Mouse (Mus musculus) midbrain, embryonic 13.5 days (tissue): Measurements from ENCODE around the gene Egr2. TPM values are rescaled to one million over a fixed set of nuclear protein-coding genes. Genes with fewer than 3 reads are reported as not detected.
A peak's percentile ranks its signal among the peaks of the same experiment; 100 is the strongest.

Experiments
- ATAC-seq: fragments of 200-750 bp; cut with Nextera tagmentation; 2 replicates; pipeline ENCODE4 v1.8.0; 2017; ENCODE audit warnings: mild to moderate bottlenecking, moderate TSS enrichment, moderate library complexity
- H3K27ac ChIP-seq: fragments of 300-500 bp; sonication (generic); 2 replicates; pipeline ENCODE4 v1.5.1; 2015; ENCODE audit warnings: inconsistent platforms, mild to moderate bottlenecking, moderate library complexity
- H3K27me3 ChIP-seq: fragments of 300-500 bp; sonication (generic); 2 replicates; pipeline ENCODE4 v1.6.1; 2015; ENCODE audit warnings: mild to moderate bottlenecking, inconsistent platforms
- H3K36me3 ChIP-seq: fragments of 300-500 bp; sonication (generic); 2 replicates; pipeline ENCODE4 v1.6.1; 2015; ENCODE audit warnings: mild to moderate bottlenecking, inconsistent platforms
- H3K4me1 ChIP-seq: fragments of 300-500 bp; sonication (generic); replicated peaks from 2 replicates; pipeline ENCODE4 v1.6.1; 2015; ENCODE audit warnings: inconsistent platforms
- H3K4me2 ChIP-seq: fragments of 300-500 bp; sonication (generic); replicated peaks from 2 replicates; pipeline ENCODE4 v1.6.1; 2015; ENCODE audit warnings: moderate library complexity, mild to moderate bottlenecking, inconsistent platforms
- H3K4me3 ChIP-seq: fragments of 300-500 bp; sonication (generic); replicated peaks from 2 replicates; pipeline ENCODE4 v1.5.1; 2015; ENCODE audit warnings: mild to moderate bottlenecking, inconsistent platforms
- H3K9ac ChIP-seq: fragments of 300-500 bp; sonication (generic); replicated peaks from 2 replicates; pipeline ENCODE4 v1.6.1; 2015; ENCODE audit warnings: mild to moderate bottlenecking, inconsistent platforms
- H3K9me3 ChIP-seq: fragments of 300-500 bp; sonication (generic); 2 replicates; pipeline ENCODE4 v1.6.1; 2016; ENCODE audit warnings: mild to moderate bottlenecking, inconsistent platforms
- WGBS: fragments of 180-500 bp; shearing (Covaris S2); methylation state at CpG from one replicate; pipeline ENCODE4 v1.1.7; 2015; 5-methylcytosine and 5-hydroxymethylcytosine counted together
- polyA plus RNA-seq: library from polyadenylated mRNA; unstranded; fragments of >200 nt; fragmentation: Nextera tagmentation; extraction: Ambion mirVana; gene quantifications from 2 replicates; pipeline ENCODE4 v1.2.1, GENCODE M21; 2015

Gene Egr2
- polyA plus RNA-seq, 1 experiment from 2014 or later, result 0.24 TPM

DNA sequence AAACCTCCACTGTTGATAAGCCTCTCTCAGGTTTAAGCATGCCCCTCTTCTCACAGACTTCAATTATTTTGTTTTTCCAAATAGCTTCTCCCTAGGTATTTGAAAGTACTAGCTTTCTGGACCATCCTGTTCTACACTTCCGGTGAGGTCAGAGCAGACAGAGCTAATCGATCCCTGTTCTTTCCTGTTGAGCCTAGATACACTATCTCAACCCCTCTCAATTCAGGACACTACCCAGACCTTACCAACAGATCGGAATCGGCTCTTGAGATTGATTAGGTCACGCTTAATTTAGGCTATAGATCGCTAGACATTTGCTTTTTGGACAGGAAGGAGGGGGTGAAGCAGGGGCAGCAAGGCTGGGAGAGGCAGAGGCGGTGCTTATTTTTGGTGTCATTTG is 22.4 kb upstream of the Egr2 start:
- no peak overlapping the region for H3K4me2 ChIP-seq
- H3K9me3 ChIP-seq, result no peaks in the 10 kb centered on the region
- no peak overlapping the region for H3K4me3 ChIP-seq
- no peaks in the 10 kb centered on the region for H3K27me3 ChIP-seq
- no peaks in the 10 kb centered on the region for H3K4me1 ChIP-seq
- no peak overlapping the region for H3K27ac ChIP-seq
- no peak for ATAC-seq
- H3K9ac ChIP-seq, result no peak overlapping the region
- no peaks in the 10 kb centered on the region for H3K36me3 ChIP-seq
- WGBS, result 74% methylated on average over 7 of the region's 7 CpGs

GRCm38 (mm10) chr10:67518733-67519132 is 16.5 kb upstream of the Egr2 start:
- Histone ChIP-seq H3K27me3 (no peaks in the 10 kb centered on the region), H3K36me3 (no peaks in the 10 kb centered on the region), H3K27ac (no peak overlapping the region), H3K9ac (no peak overlapping the region), H3K4me2 (no peak overlapping the region), H3K4me1 (no peaks in the 10 kb centered on the region), H3K4me3 (no peak overlapping the region), H3K9me3 (no peaks in the 10 kb centered on the region)
- ATAC-seq, result no peak
- WGBS, result 94% methylated on average over 3 of the region's 3 CpGs

- Histone ChIP-seq H3K36me3 (no peaks in the 10 kb centered on the region), H3K9me3 (no peaks in the 10 kb centered on the region), H3K27ac (no peak overlapping the region), H3K9ac (no peak overlapping the region), H3K4me1 (no peaks in the 10 kb centered on the region), H3K4me2 (no peak overlapping the region), H3K4me3 (no peak overlapping the region), H3K27me3 (no peaks in the 10 kb centered on the region)
- ATAC-seq, result no peak
- 85% methylated on average over 3 of the region's 3 CpGs for WGBS
Measured at GRCm38 (mm10) chr10:67524130-67524529, 11.1 kb upstream of the Egr2 start.

GRCm38 (mm10) chr10:67524694-67525093 is 10.6 kb upstream of the Egr2 start:
- 84% methylated on average over 7 of the region's 7 CpGs for WGBS
- no peaks in the 10 kb centered on the region for H3K4me1 ChIP-seq
- no peak for ATAC-seq

GRCm38 (mm10) chr10:67526435-67526834 is 8.8 kb upstream of the Egr2 start:
- Histone ChIP-seq H3K9ac (no peak overlapping the region), H3K9me3 (no peaks in the 10 kb centered on the region), H3K36me3 (no peaks in the 10 kb centered on the region), H3K27me3 (peaks cover 5% of the 10 kb centered on the region; the same call in 1 of the 2 replicates), H3K4me3 (no peak overlapping the region), H3K4me2 (no peak overlapping the region), H3K27ac (no peak overlapping the region), H3K4me1 (no peaks in the 10 kb centered on the region)
- ATAC-seq, result no peak
- 64% methylated on average over 9 of the region's 9 CpGs for WGBS

More at GRCm38 (mm10) chr10:67524694-67525093, 10.6 kb upstream of the Egr2 start:
- Histone ChIP-seq H3K36me3 (no peaks in the 10 kb centered on the region), H3K27me3 (no peaks in the 10 kb centered on the region), H3K9ac (no peak overlapping the region), H3K9me3 (no peaks in the 10 kb centered on the region), H3K4me3 (no peak overlapping the region), H3K4me2 (no peak overlapping the region), H3K27ac (no peak overlapping the region)

DNA sequence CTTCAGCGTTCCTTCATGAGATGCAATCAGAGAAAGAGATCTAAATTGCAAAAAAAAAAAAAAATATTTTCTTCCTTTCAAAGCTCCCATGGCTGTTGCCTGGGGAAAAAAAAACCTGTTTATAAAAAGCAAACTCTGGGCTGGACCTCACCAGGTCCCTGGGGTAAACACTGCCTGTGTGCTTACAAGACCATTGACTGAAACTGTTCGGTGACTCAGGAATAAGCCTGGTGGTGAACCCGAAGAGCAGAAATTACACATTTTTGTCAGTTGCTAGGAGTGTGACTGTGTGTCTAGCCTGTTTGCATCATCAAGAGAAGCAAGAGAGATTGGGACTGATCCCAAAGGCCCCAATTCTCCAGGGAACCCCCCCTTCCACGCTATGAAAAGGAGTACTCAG is 5.5 kb upstream of the Egr2 start:
- Histone ChIP-seq H3K4me3 (no peak overlapping the region), H3K9me3 (no peaks in the 10 kb centered on the region), H3K27ac (no peak overlapping the region), H3K4me2 (no peak overlapping the region), H3K4me1 (peaks cover under 1% of the 10 kb centered on the region; the same call in 1 of the 2 replicates), H3K36me3 (no peaks in the 10 kb centered on the region), H3K9ac (no peak overlapping the region), H3K27me3 (peaks cover 39% of the 10 kb centered on the region)
- ATAC-seq, result no peak
- 74% methylated on average over 4 of the region's 4 CpGs for WGBS

- Histone ChIP-seq H3K27me3 (peaks cover 97% of the 10 kb centered on the region), H3K4me1 (peaks cover 51% of the 10 kb centered on the region), H3K9ac (peak overlapping the region; percentile 59), H3K36me3 (no peaks in the 10 kb centered on the region), H3K4me3 (peak overlapping the region; percentile 59), H3K9me3 (no peaks in the 10 kb centered on the region), H3K4me2 (peak overlapping the region; percentile 96), H3K27ac (no peak overlapping the region)
- under 1% methylated on average over 27 of the region's 35 CpGs for WGBS
- peak; percentile 47 for ATAC-seq
Measured at GRCm38 (mm10) chr10:67535972-67536371, 697 bp downstream of the Egr2 start.

DNA sequence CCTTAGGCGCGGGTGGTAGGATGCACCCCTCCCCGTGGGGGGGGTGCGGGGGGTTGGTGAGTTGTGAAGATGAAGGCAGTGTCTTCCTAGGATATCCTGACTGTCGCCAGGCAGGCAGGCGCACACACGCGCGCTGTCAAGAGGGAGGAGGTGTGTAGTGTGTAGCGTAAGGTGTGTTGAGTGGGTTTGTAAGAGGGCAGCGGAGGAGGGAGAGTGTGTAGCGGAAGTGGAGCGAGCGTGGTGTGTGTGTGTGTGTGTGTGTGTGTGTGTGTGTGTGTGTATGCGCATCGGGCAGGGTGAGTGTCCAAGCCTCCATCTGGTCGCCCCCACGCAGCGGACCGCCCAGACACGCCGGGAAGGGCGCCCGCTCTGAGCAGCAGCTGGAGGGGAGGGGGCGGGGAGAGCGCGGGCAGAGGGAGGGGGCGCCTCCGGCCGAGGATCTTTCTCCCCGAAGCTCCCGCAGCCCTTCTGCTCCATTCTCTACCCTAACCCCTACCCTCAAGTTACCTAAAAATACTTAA is 1.4 kb downstream of the Egr2 start:
- Histone ChIP-seq H3K9me3 (no peaks in the 10 kb centered on the region), H3K4me1 (peaks cover 51% of the 10 kb centered on the region), H3K4me2 (peak overlapping the region; percentile 96), H3K9ac (peak overlapping the region; percentile 59), H3K4me3 (peak overlapping the region; percentile 59), H3K27me3 (peaks cover 97% of the 10 kb centered on the region), H3K36me3 (no peaks in the 10 kb centered on the region), H3K27ac (no peak overlapping the region)
- ATAC-seq, result peak; percentile 51
- under 1% methylated on average over 27 of the region's 32 CpGs for WGBS

DNA sequence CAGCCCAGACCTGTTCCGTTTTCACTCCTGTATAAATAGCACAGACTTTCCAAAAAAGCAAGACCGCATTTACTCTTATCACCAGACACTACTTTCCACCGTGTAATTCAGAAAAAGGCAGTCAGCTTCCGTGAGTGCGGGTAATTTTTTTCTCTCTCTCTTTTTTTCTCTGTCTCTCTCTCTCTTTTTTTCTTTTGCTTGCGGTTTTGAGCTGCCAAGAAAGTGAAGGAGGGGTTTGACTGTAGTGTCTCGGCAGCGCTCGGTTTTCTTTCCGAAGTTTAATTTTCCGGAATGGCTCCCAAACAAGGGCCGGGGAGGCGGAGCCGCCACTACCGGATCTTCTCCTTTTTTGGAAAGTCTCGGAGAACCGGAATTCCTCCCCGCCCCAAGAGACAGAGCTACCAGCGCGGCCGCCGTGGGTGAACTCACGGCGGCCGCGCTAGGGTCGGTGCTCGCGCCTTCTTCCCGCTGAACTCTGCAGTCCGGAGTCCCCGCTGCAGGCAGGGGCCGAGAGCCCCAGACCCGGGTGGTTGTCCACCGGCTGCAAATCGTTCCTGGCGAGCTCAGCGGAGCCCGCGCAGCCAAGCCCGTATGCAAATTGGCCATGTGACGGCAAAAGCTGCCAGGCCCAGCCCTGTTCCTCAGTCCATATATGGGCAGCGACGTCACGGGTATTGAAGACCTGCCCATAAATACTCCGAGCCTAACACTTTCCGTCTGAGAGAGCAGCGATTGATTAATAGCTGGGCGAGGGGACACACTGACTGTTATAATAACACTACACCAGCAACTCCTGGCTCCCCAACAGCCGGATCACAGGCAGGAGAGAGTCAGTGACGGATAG is 2.1 kb downstream of the Egr2 start:
- Histone ChIP-seq H3K4me1 (peaks cover 51% of the 10 kb centered on the region), H3K4me2 (peak overlapping the region; percentile 96), H3K4me3 (peak overlapping the region; percentile 59), H3K9me3 (no peaks in the 10 kb centered on the region), H3K27me3 (peaks cover 97% of the 10 kb centered on the region), H3K36me3 (no peaks in the 10 kb centered on the region), H3K9ac (peak overlapping the region; percentile 59; the same call in 1 of the 2 replicates), H3K27ac (no peak overlapping the region)
- WGBS, result under 1% methylated on average over 51 of the region's 51 CpGs
- ATAC-seq, result peak; percentile 85

DNA sequence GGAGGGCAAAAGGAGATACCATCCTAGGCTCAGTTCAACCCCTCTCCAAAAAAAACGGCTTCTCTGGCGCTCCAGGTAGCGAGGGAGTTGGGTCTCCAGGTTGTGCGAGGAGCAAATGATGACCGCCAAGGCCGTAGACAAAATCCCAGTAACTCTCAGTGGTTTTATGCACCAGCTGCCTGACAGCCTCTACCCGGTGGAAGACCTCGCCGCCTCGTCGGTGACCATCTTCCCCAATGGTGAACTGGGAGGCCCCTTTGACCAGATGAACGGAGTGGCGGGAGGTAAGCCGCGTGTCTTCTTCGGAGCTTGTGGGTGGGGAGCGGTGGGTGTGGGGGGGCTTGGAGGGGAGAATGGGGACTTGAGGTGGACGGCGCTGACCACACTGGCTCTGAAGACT is 2.8 kb downstream of the Egr2 start:
- Histone ChIP-seq H3K9me3 (no peaks in the 10 kb centered on the region), H3K4me2 (peak overlapping the region; percentile 96), H3K4me3 (peak overlapping the region; percentile 59), H3K27me3 (peaks cover 97% of the 10 kb centered on the region), H3K9ac (no peak overlapping the region), H3K27ac (no peak overlapping the region), H3K4me1 (peaks cover 51% of the 10 kb centered on the region), H3K36me3 (no peaks in the 10 kb centered on the region)
- no peak for ATAC-seq
- under 1% methylated on average over 19 of the region's 19 CpGs for WGBS

GRCm38 (mm10) chr10:67538585-67539400 is 3.5 kb downstream of the Egr2 start:
- ATAC-seq, result no peak
- WGBS, result under 1% methylated on average over 50 of the region's 50 CpGs
- peak overlapping the region; percentile 96 for H3K4me2 ChIP-seq
- no peaks in the 10 kb centered on the region for H3K36me3 ChIP-seq
- H3K4me1 ChIP-seq, result peaks cover 51% of the 10 kb centered on the region
- H3K9ac ChIP-seq, result no peak overlapping the region
- H3K9me3 ChIP-seq, result no peaks in the 10 kb centered on the region
- H3K27ac ChIP-seq, result no peak overlapping the region
- peak overlapping the region; percentile 59 for H3K4me3 ChIP-seq
- H3K27me3 ChIP-seq, result peaks cover 91% of the 10 kb centered on the region

- no peak overlapping the region for H3K9ac ChIP-seq
- H3K4me3 ChIP-seq, result peak overlapping the region; percentile 59; the same call in 1 of the 2 replicates
- H3K27me3 ChIP-seq, result peaks cover 85% of the 10 kb centered on the region
- WGBS, result 38% methylated on average over 5 of the region's 6 CpGs
- no peak for ATAC-seq
- H3K36me3 ChIP-seq, result no peaks in the 10 kb centered on the region
- peaks cover 51% of the 10 kb centered on the region for H3K4me1 ChIP-seq
- H3K4me2 ChIP-seq, result no peak overlapping the region
- H3K9me3 ChIP-seq, result no peaks in the 10 kb centered on the region
- H3K27ac ChIP-seq, result no peak overlapping the region
Measured at GRCm38 (mm10) chr10:67539401-67539730, 4.1 kb downstream of the Egr2 start.
